Mouse (Mus musculus) layer of hippocampus, adult 11-12 months (tissue): Measurements from ENCODE around the gene Cnep1r1.

Experiments used
- DNase-seq: peaks from one replicate; pipeline ENCODE4 v3.0.0; 2022; ENCODE audit warnings: low spot score

Gene Cnep1r1

GRCm38 (mm10) chr8:88118456-88119036 lies at the start of gene Cnep1r1:
Cnep1r1 (plus strand) TSS chr8:88118769.
- DNase-seq, result peak; percentile 96

- no peak for DNase-seq
Measured at GRCm38 (mm10) chr8:88082183-88082582, 36.4 kb upstream of the Cnep1r1 start.

GRCm38 (mm10) chr8:88088006-88088405 lies 30.6 kb upstream of the Cnep1r1 start:
- no peak for DNase-seq

- DNase-seq, result no peak
Measured at GRCm38 (mm10) chr8:88091661-88092060, 26.9 kb upstream of the Cnep1r1 start.

GRCm38 (mm10) chr8:88093367-88093766 lies 25.2 kb upstream of the Cnep1r1 start:
- DNase-seq, result no peak

GRCm38 (mm10) chr8:88098856-88099255 lies 19.7 kb upstream of the Cnep1r1 start:
- DNase-seq, result no peak

- peak; percentile 38 for DNase-seq
Measured at GRCm38 (mm10) chr8:88099526-88099925, 19.0 kb upstream of the Cnep1r1 start.

- DNase-seq, result no peak
Measured at GRCm38 (mm10) chr8:88109241-88109640, 9.3 kb upstream of the Cnep1r1 start.

GRCm38 (mm10) chr8:88119076-88119475 lies 507 bp downstream of the Cnep1r1 start:
- no peak for DNase-seq

GRCm38 (mm10) chr8:88124850-88125249 lies 6.3 kb downstream of the Cnep1r1 start:
- DNase-seq, result no peak

- no peak for DNase-seq
Measured at GRCm38 (mm10) chr8:88129397-88129796, 10.8 kb downstream of the Cnep1r1 start.

GRCm38 (mm10) chr8:88130754-88131317 lies 12.3 kb downstream of the Cnep1r1 start:
- DNase-seq, result no peak

GRCm38 (mm10) chr8:88137748-88138484 lies 19.3 kb downstream of the Cnep1r1 start, which contains the start of gene Heatr3:
Heatr3 (plus strand) TSS chr8:88137855.
- peak; percentile 96 for DNase-seq

GRCm38 (mm10) chr8:88139256-88139655 lies 20.7 kb downstream of the Cnep1r1 start:
- no peak for DNase-seq

- DNase-seq, result no peak
Measured at GRCm38 (mm10) chr8:88141629-88142028, 23.1 kb downstream of the Cnep1r1 start.

- DNase-seq, result no peak
Measured at GRCm38 (mm10) chr8:88144041-88144440, 25.5 kb downstream of the Cnep1r1 start.

- no peak for DNase-seq
Measured at GRCm38 (mm10) chr8:88150910-88151371, 32.4 kb downstream of the Cnep1r1 start.

- no peak for DNase-seq
Measured at GRCm38 (mm10) chr8:88160237-88160995, 41.8 kb downstream of the Cnep1r1 start.

- DNase-seq, result peak; percentile 71
Measured at GRCm38 (mm10) chr8:88161439-88161838, 42.9 kb downstream of the Cnep1r1 start.

GRCm38 (mm10) chr8:88175264-88175663 lies 56.7 kb downstream of the Cnep1r1 start:
- DNase-seq, result no peak

- no peak for DNase-seq
Measured at GRCm38 (mm10) chr8:88177291-88177690, 58.7 kb downstream of the Cnep1r1 start.

GRCm38 (mm10) chr8:88183121-88183520 lies 64.6 kb downstream of the Cnep1r1 start:
- DNase-seq, result no peak
